Mouse (Mus musculus) urinary bladder, postnatal 14 days (tissue): ENCODE measurements around the gene Iqschfp.

Experiments used
- DNase-seq: peaks from one replicate; pipeline ENCODE4 v3.0.0; 2021; ENCODE audit warnings: low spot score

The Iqschfp gene

GRCm38 (mm10) chr3:68574097-68574496 lies 682.1 kb downstream of the Iqschfp start:
- DNase-seq = no peak

- DNase-seq = no peak
Observed at GRCm38 (mm10) chr3:68574565-68574964, 682.5 kb downstream of the Iqschfp start.

GRCm38 (mm10) chr3:68575636-68576340 lies 683.8 kb downstream of the Iqschfp start:
- DNase-seq = no peak

GRCm38 (mm10) chr3:68576431-68576830 lies 684.4 kb downstream of the Iqschfp start:
- DNase-seq = no peak

- DNase-seq = no peak
Observed at GRCm38 (mm10) chr3:68576948-68577347, 684.9 kb downstream of the Iqschfp start.

- DNase-seq = no peak
Observed at GRCm38 (mm10) chr3:68581591-68581990, 689.6 kb downstream of the Iqschfp start.

- DNase-seq = no peak
Observed at GRCm38 (mm10) chr3:68582103-68582740, 690.2 kb downstream of the Iqschfp start.

- no peak for DNase-seq
Observed at GRCm38 (mm10) chr3:68583031-68583693, 691.1 kb downstream of the Iqschfp start.

GRCm38 (mm10) chr3:68583771-68584511 lies 691.9 kb downstream of the Iqschfp start:
- no peak for DNase-seq

- DNase-seq = no peak
Observed at GRCm38 (mm10) chr3:68585213-68585612, 693.2 kb downstream of the Iqschfp start.

GRCm38 (mm10) chr3:68586646-68587064 lies 694.6 kb downstream of the Iqschfp start:
- DNase-seq = no peak

- DNase-seq = no peak
Observed at GRCm38 (mm10) chr3:68587567-68588245, 695.7 kb downstream of the Iqschfp start.

- DNase-seq = no peak
Observed at GRCm38 (mm10) chr3:68589220-68589840, 697.3 kb downstream of the Iqschfp start.

GRCm38 (mm10) chr3:68590436-68590835 lies 698.4 kb downstream of the Iqschfp start:
- DNase-seq = no peak

GRCm38 (mm10) chr3:68592575-68592974 lies 700.5 kb downstream of the Iqschfp start:
- no peak for DNase-seq

GRCm38 (mm10) chr3:68593073-68593867 lies 701.2 kb downstream of the Iqschfp start:
- no peak for DNase-seq

- DNase-seq = no peak
Observed at GRCm38 (mm10) chr3:68595316-68595925, 703.4 kb downstream of the Iqschfp start.

- no peak for DNase-seq
Observed at GRCm38 (mm10) chr3:68596938-68597337, 704.9 kb downstream of the Iqschfp start.

- no peak for DNase-seq
Observed at GRCm38 (mm10) chr3:68602891-68603290, 710.9 kb downstream of the Iqschfp start.

GRCm38 (mm10) chr3:68604467-68604866 lies 712.4 kb downstream of the Iqschfp start:
- no peak for DNase-seq
